Mouse (Mus musculus): ENCODE data around the gene Zfp790.
"Not testable (repeated sequence)": the region's sequence is repeated elsewhere in the genome, so short reads cannot be mapped to it uniquely, and the experiment has no call there.

Gene Zfp790

GRCm38 (mm10) chr7:29842105-29842504 is 26.2 kb downstream of the Zfp790 start:
- in situ Hi-C loops (cut with MboI, MseI): no loop called here

DNA sequence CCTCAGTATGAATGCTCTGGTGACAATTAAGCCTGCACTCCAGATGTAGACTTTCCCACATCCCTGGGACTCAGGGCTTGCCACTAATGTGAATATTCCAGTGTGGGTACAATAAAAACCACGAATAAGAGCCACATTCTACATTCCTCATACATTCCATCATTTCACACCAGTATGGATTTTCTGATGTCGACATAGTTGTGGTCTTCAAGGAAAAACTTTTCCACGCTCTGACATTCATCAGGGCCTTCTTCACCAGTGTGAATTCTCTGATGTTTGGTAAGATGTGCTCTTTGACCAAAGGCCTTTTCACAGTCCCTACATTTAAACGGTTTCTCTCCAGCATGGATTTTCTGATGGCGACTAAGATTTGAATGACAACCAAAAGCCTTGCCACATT is 28.7 kb downstream of the Zfp790 start:
- in situ Hi-C loops (cut with MboI, MseI): no loop called here

- in situ Hi-C loops (cut with MboI, MseI): no loop called here
Observed at GRCm38 (mm10) chr7:29852831-29853218, 36.9 kb downstream of the Zfp790 start.

- in situ Hi-C loops (cut with MboI, MseI): no loop called here
Observed at GRCm38 (mm10) chr7:29853219-29853842, 37.4 kb downstream of the Zfp790 start, which contains the start of gene Zfp940. TSS of gene Zfp940 (minus strand) at chr7:29853669.

DNA sequence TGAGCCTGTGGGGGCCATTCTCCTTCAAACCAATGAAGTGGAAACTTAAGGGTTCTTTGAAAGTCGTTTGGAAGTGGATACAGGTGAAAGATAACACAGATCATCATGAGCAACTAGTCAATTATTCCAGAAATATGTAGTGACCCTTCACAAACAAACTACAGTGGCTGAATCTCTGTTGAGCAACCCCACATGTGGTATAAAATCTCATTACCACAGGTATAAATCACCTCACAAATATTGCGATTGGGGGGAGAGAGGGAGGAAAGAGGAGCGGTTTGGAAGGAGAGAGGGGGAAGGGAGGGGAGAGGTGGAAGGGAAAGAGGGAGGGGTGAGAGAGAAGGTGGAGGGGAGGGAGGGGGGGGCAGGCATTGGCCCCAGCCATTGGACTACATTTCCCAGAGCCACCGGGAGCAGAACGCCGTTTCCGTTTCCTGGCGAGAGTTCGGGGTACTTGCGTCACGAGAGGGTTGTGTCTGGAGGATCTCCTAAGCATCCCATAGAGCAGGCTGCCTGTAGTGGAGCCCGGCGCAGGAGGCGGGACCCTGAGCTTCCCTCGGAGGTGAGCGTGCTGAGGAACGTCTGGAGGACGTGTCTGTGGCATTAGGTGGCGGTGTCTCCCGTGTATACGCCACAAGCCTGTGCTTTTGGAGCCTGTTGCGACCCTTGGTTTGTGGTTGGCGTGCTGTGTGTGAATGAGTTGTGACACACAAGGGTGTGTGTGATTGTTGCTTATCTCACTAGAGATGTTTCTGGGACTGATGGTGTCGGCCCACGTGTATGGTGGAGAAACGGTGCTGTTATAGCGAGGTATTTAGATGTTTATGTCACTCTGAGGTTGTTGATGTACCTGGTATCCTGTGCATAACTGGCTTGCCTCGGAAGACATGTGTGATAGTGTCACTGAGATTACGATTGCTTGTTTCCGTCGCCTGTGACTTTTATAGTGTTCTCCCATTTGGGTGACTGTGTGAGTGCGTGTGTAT is 43.9 kb downstream of the Zfp790 start, which contains the start of gene Zfp420:
Gene Zfp420, plus strand, starts transcription at position 448 of the 986 bp plus-strand sequence.
- in situ Hi-C loops (cut with MboI, MseI): loop anchor here (5.0 kb wide), 3 partner anchors 38 to 92 kb away; partner anchors contain the start of genes Zfp27, Zfp383 and Zfp74

DNA sequence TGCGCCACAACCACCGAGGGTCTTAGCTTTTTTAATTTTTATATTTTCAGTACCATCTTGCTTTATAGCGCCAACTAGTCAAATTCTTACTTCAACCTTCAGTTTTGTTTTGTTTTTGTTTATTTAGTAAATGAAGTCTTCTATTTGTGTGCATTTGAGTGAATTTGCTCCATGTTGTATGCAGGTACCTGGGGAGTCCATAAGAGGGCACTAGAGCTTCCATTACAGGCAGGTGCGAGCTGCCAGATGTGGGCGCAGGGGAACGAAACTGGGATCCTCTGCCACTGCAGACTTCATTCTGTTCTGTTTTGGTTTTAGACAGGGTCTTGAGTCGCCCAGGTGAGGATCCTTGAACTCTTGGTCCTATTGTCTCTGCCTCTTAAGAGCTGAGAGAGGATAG is 45.7 kb downstream of the Zfp790 start:
- in situ Hi-C loops (cut with MboI, MseI): loop anchor here (5.0 kb wide), 2 partner anchors 46 to 91 kb away; partner anchors contain the start of genes Zfp27, Zfp383 and Zfp74

- in situ Hi-C loops (cut with MboI, MseI): no loop called here
Observed at GRCm38 (mm10) chr7:29874256-29874655, 58.3 kb downstream of the Zfp790 start.

DNA sequence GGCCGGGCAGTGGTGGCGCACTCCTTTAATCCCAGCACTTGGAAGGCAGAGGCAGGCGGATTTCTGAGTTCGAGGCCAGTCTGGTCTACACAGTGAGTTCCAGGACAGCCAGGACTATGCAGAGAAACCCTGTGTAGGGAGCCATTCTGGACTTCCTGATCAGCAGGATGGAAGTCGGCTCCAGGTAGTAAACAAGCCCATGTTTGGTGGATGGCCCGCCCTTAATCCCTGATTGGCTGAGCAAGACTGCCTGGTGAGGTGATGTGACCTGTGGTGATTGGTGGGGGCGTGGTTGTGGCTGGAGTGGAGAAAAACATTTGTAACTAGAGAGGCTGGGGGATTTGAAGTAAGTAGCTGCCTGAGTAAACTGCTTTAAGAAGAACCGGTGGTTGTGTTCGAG is 61.6 kb downstream of the Zfp790 start:
- in situ Hi-C loops (cut with MboI, MseI): not testable (repeated sequence)

- in situ Hi-C loops (cut with MboI, MseI): no loop called here
Observed at GRCm38 (mm10) chr7:29880056-29880455, 64.1 kb downstream of the Zfp790 start.

All from T-helper 2 cell (primary cell).